Mouse (Mus musculus) thymus, adult 2 months (tissue): ENCODE measurements around the gene Sptan1.

Experiments
- CTCF ChIP-seq: fragments of 200-500 bp; IDR thresholded peaks from 2 replicates; pipeline ENCODE4 v1.5.1; 2012; ENCODE audit warnings: mild to moderate bottlenecking, control low read depth, low read length, moderate library complexity, borderline replicate concordance; ENCODE audit not compliant: control insufficient read depth, poor library complexity, insufficient read depth; ENCODE audit errors: extremely low read depth
- POLR2A ChIP-seq: fragments of 200-500 bp; IDR thresholded peaks from 2 replicates; pipeline ENCODE4 v1.6.1; 2012; ENCODE audit warnings: mild to moderate bottlenecking, low read length, control low read depth, moderate library complexity; ENCODE audit not compliant: control insufficient read depth, poor library complexity, insufficient read depth; ENCODE audit errors: extremely low read depth

GRCm38 (mm10) chr2:30025454-30025853 is 60.1 kb downstream of the Sptan1 start:
- TF ChIP-seq CTCF (no peak), POLR2A (no peak)
